8 mouse cellular contexts compared by ENCODE assay signal in the genomic region with DNA sequence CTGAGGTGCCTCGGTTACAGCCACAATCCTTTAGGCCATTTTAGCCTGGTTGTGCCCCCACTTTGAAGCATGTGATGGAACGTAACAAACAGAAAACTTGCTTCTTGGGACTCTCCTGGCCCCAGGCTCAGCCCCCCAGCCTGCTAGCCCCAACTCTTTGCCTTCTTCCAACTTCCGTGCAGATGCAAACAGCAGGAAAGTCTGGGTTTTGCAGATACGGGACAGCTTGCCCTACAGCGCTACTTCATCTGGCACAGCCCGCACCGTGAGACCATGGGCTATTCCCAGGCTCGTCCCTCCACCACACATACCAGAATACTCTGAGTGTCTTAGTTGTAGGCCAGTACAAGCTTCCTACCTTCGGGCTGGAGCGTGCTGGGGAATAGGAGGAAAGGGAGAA. TPM values are rescaled to one million over a fixed set of nuclear protein-coding genes. Genes with fewer than 3 reads are reported as not detected.
A peak's percentile ranks its signal among the peaks of the same experiment; 100 is the strongest.
DNase-seq lines count a peak whose midpoint lies in the region; ATAC-seq lines count a peak whose summit lies in the region.

No protein-coding gene starts in this region.

- peak overlapping the region; percentile 85 for H3K4me2 ChIP-seq in heart, embryonic 12.5 days
- peak overlapping the region; percentile 60 for H3K4me2 ChIP-seq in embryonic facial prominence, embryonic 13.5 days
- H3K4me2 ChIP-seq in intestine, embryonic 16.5 days (ENCODE audit: low read depth, low read length), result peak overlapping the region; percentile 66
- peak overlapping the region; percentile 58 for H3K4me2 ChIP-seq in midbrain, embryonic 15.5 days

- peak overlapping the region; percentile 73 for H3K9ac ChIP-seq in heart, embryonic 12.5 days
- peak overlapping the region; percentile 64 for H3K9ac ChIP-seq in embryonic facial prominence, embryonic 13.5 days
- peak overlapping the region; percentile 69 for H3K9ac ChIP-seq in intestine, embryonic 16.5 days (ENCODE audit: low read depth, low read length)
- H3K9ac ChIP-seq in midbrain, embryonic 15.5 days, result 0 out of 2 replicates have a peak overlapping the region, but pooled peaks have one; percentile 21

- H3K27ac ChIP-seq in heart, embryonic 12.5 days (ENCODE audit: poor library complexity, severe bottlenecking), result peak overlapping the region; percentile 61
- H3K27ac ChIP-seq in embryonic facial prominence, embryonic 13.5 days, result no peak overlapping the region
- peak overlapping the region; percentile 48 for H3K27ac ChIP-seq in intestine, embryonic 16.5 days (ENCODE audit: low read length)
- no peak overlapping the region for H3K27ac ChIP-seq in midbrain, embryonic 15.5 days

- WGBS in heart, embryonic 12.5 days, result 9% methylated on average over 10 of the region's 10 CpGs
- WGBS in embryonic facial prominence, embryonic 13.5 days, result 14% methylated on average over 10 of the region's 10 CpGs
- 20% methylated on average over 10 of the region's 10 CpGs for WGBS in intestine, embryonic 16.5 days
- WGBS in midbrain, embryonic 15.5 days, result 11% methylated on average over 10 of the region's 10 CpGs

- peak overlapping the region; percentile 53 for H3K4me3 ChIP-seq in heart, embryonic 12.5 days
- peak overlapping the region; percentile 38 for H3K4me3 ChIP-seq in embryonic facial prominence, embryonic 13.5 days
- H3K4me3 ChIP-seq in intestine, embryonic 16.5 days (ENCODE audit: low read length), result peak overlapping the region; percentile 44
- H3K4me3 ChIP-seq in midbrain, embryonic 15.5 days, result no peak overlapping the region; the same call in 1 of the 2 replicates

- peaks cover 18% of the 10 kb centered on the region for H3K4me1 ChIP-seq in heart, embryonic 12.5 days (replicated peaks)
- peaks cover 17% of the 10 kb centered on the region for H3K4me1 ChIP-seq in embryonic facial prominence, embryonic 13.5 days
- peaks cover 18% of the 10 kb centered on the region; the same call in 1 of the 2 replicates for H3K4me1 ChIP-seq in intestine, embryonic 16.5 days (ENCODE audit: control insufficient read depth, insufficient read depth, low read length)
- peaks cover 11% of the 10 kb centered on the region for H3K4me1 ChIP-seq in midbrain, embryonic 15.5 days

- no peaks in the 10 kb centered on the region for H3K36me3 ChIP-seq in heart, embryonic 12.5 days
- H3K36me3 ChIP-seq in embryonic facial prominence, embryonic 13.5 days, result no peaks in the 10 kb centered on the region
- no peaks in the 10 kb centered on the region for H3K36me3 ChIP-seq in intestine, embryonic 16.5 days (ENCODE audit: control insufficient read depth, insufficient read depth, low read length)
- H3K36me3 ChIP-seq in midbrain, embryonic 15.5 days (replicated peaks), result no peaks in the 10 kb centered on the region

- DNase-seq in heart, postnatal 36 days, result no peak
- no peak for DNase-seq in urinary bladder, postnatal 36 days (ENCODE audit: low spot score in 2 of 2)
- DNase-seq in layer of hippocampus, adult 8-10 months (ENCODE audit: low spot score in 2 of 2), result no peak
- DNase-seq in gastrocnemius, postnatal 36 days, result no peak

- ATAC-seq in heart, embryonic 12.5 days (ENCODE audit: insufficient number of reproducible peaks, low FRiP score), result peak; percentile 60
- no peak for ATAC-seq in embryonic facial prominence, embryonic 13.5 days (ENCODE audit: insufficient number of reproducible peaks, insufficient read depth, low FRiP score, low TSS enrichment, low read depth)
- peak; percentile 19; the same call in 1 of the 2 replicates for ATAC-seq in intestine, embryonic 16.5 days
- peak; percentile 48; the same call in 1 of the 2 replicates for ATAC-seq in midbrain, embryonic 15.5 days (replicated peaks)

- intact Hi-C loops in heart, postnatal 36 days (cut with DNase I), result no loop called here
- intact Hi-C loops in gastrocnemius, postnatal 36 days (cut with DNase I), result no loop called here

- H3K9me3 ChIP-seq in heart, embryonic 12.5 days (replicated peaks), result no peaks in the 10 kb centered on the region
- no peaks in the 10 kb centered on the region for H3K9me3 ChIP-seq in embryonic facial prominence, embryonic 13.5 days
- no peaks in the 10 kb centered on the region for H3K9me3 ChIP-seq in intestine, embryonic 16.5 days (ENCODE audit: control insufficient read depth, low read length)
- no peaks in the 10 kb centered on the region for H3K9me3 ChIP-seq in midbrain, embryonic 15.5 days

- no peaks in the 10 kb centered on the region for H3K27me3 ChIP-seq in heart, embryonic 12.5 days (replicated peaks)
- peaks cover 17% of the 10 kb centered on the region for H3K27me3 ChIP-seq in embryonic facial prominence, embryonic 13.5 days
- no peaks in the 10 kb centered on the region for H3K27me3 ChIP-seq in intestine, embryonic 16.5 days (replicated peaks; ENCODE audit: control insufficient read depth, insufficient read depth, low read length)
- H3K27me3 ChIP-seq in midbrain, embryonic 15.5 days (replicated peaks), result peaks cover 12% of the 10 kb centered on the region

RNA-seq across cellular contexts. Expression of a gene that starts 6.6 kb away (rescaled TPM):
- 195 and 209 TPM in 2 replicates for polyA plus RNA-seq in heart, embryonic 12.5 days (2016; fragmentation: Nextera tagmentation; extraction: Ambion mirVana)
- 100 to 1,000 TPM; 379 to 387 TPM for total RNA-seq in heart, postnatal 36 days (2021)
- polyA plus RNA-seq in embryonic facial prominence, embryonic 13.5 days (2015; fragmentation: Nextera tagmentation; extraction: Ambion mirVana), result 255 and 283 TPM in 2 replicates
- 193 TPM in 2 replicates for polyA plus RNA-seq in intestine, embryonic 16.5 days (2015; fragmentation: Nextera tagmentation; extraction: Ambion mirVana)
- 323 and 336 TPM in 2 replicates for polyA plus RNA-seq in midbrain, embryonic 15.5 days (2015; fragmentation: Nextera tagmentation; extraction: Ambion mirVana)
- total RNA-seq in layer of hippocampus, adult 8-10 months (2022), result 100 to 1,000 TPM; 842 to 987 (median 891) TPM
- 100 to 1,000 TPM; 380 to 417 TPM for total RNA-seq in gastrocnemius, postnatal 36 days (2021)

RNA-seq across cellular contexts. Expression of a gene that starts 26.9 kb away (rescaled TPM):
- polyA plus RNA-seq in heart, embryonic 12.5 days (2016; fragmentation: Nextera tagmentation; extraction: Ambion mirVana), result 95.0 and 106 TPM in 2 replicates
- 1 to 10 TPM; 5.7 to 7.2 TPM for total RNA-seq in heart, postnatal 36 days (2021)
- 107 and 125 TPM in 2 replicates for polyA plus RNA-seq in embryonic facial prominence, embryonic 13.5 days (2015; fragmentation: Nextera tagmentation; extraction: Ambion mirVana)
- polyA plus RNA-seq in intestine, embryonic 16.5 days (2015; fragmentation: Nextera tagmentation; extraction: Ambion mirVana), result 88.3 and 107 TPM in 2 replicates
- 41.7 and 42.1 TPM in 2 replicates for polyA plus RNA-seq in midbrain, embryonic 15.5 days (2015; fragmentation: Nextera tagmentation; extraction: Ambion mirVana)
- 1 to 10 TPM; 2.8 to 5.5 (median 4.3) TPM for total RNA-seq in layer of hippocampus, adult 8-10 months (2022)
- 1 to 10 TPM; 5.8 to 7.1 TPM for total RNA-seq in gastrocnemius, postnatal 36 days (2021)

RNA-seq across cellular contexts. Expression of a gene that starts 42.9 kb away (rescaled TPM):
- polyA plus RNA-seq in heart, embryonic 12.5 days (2016; fragmentation: Nextera tagmentation; extraction: Ambion mirVana), result 0.83 and 1.6 TPM in 2 replicates
- total RNA-seq in heart, postnatal 36 days (2021), result not detected
- polyA plus RNA-seq in embryonic facial prominence, embryonic 13.5 days (2015; fragmentation: Nextera tagmentation; extraction: Ambion mirVana), result 10.7 TPM in 1 of 2 replicates, not detected in the other
- 5.4 and 15.1 TPM in 2 replicates for polyA plus RNA-seq in intestine, embryonic 16.5 days (2015; fragmentation: Nextera tagmentation; extraction: Ambion mirVana)
- 0.55 TPM in 1 of 2 replicates, not detected in the other for polyA plus RNA-seq in midbrain, embryonic 15.5 days (2015; fragmentation: Nextera tagmentation; extraction: Ambion mirVana)
- total RNA-seq in layer of hippocampus, adult 8-10 months (2022), result not detected
- under 1 TPM in 1 of 2 experiments, not detected in 1; 0.43 TPM for total RNA-seq in gastrocnemius, postnatal 36 days (2021)

RNA-seq across cellular contexts. Expression of a gene that starts 45.7 kb away (rescaled TPM):
- 0.18 TPM in 1 of 2 replicates, not detected in the other for polyA plus RNA-seq in heart, embryonic 12.5 days (2016; fragmentation: Nextera tagmentation; extraction: Ambion mirVana)
- total RNA-seq in heart, postnatal 36 days (2021), result 10 to 100 TPM in 1 of 2 experiments, 1 to 10 TPM in 1; 3.7 to 11.8 TPM
- polyA plus RNA-seq in embryonic facial prominence, embryonic 13.5 days (2015; fragmentation: Nextera tagmentation; extraction: Ambion mirVana), result not detected in 2 replicates
- polyA plus RNA-seq in intestine, embryonic 16.5 days (2015; fragmentation: Nextera tagmentation; extraction: Ambion mirVana), result not detected in 2 replicates
- polyA plus RNA-seq in midbrain, embryonic 15.5 days (2015; fragmentation: Nextera tagmentation; extraction: Ambion mirVana), result not detected in 2 replicates
- not detected for total RNA-seq in layer of hippocampus, adult 8-10 months (2022)
- 10 to 100 TPM in 1 of 2 experiments, 1 to 10 TPM in 1; 5.6 to 13.1 TPM for total RNA-seq in gastrocnemius, postnatal 36 days (2021)

Comparison
In these comparisons a context has a peak if more than half of its experiments do, and no peak if none do; other contexts are left out.
1. H3K27ac ChIP-seq: peak in heart, embryonic 12.5 days (single experiment) and intestine, embryonic 16.5 days (single experiment); none in embryonic facial prominence, embryonic 13.5 days (single experiment) and midbrain, embryonic 15.5 days (single experiment).
2. H3K9ac ChIP-seq: peak in every context shown above with its lines; median percentile 73 in heart, embryonic 12.5 days; 69 in intestine, embryonic 16.5 days; 64 in embryonic facial prominence, embryonic 13.5 days; 21 in midbrain, embryonic 15.5 days.
3. Peak in every context shown above with its lines, with median percentiles within 50 percentile points of each other: H3K4me2 ChIP-seq.